Mouse (Mus musculus): ENCODE measurements around the gene Pten.

DNA sequence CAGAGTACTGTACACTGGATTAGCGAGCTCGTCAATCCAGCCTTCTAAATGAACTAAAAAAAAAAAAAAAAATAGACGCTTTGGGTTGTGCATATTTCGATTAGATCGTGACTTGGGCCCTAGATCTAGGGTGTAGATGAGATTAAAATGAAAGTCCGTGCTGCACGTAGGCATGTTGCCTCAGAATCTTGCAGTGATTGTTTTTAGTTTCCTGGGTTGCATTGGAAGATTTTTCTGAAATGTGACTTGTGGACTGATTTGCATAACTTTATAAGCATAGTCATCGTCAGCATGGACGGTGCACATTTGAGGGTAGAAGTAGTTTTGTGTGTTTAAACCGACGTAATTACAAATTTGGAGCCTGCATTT lies 1.5 kb downstream of the Pten start:
- TF ChIP-seq CHD1 (IDR thresholded peaks at IDR 0.05; ENCODE audit: low read depth, low read length) (peak; percentile 96), ZMIZ1 (IDR thresholded peaks at IDR 0.05; ENCODE audit: low read depth, low read length) (no peak)
